Mouse (Mus musculus) cortical plate, adult 2 months (tissue): ENCODE measurements around the gene Chaf1a.

ENCODE experiments used
- CTCF ChIP-seq: fragments of 200-500 bp; IDR thresholded peaks from 2 replicates; pipeline ENCODE4 v1.5.1; 2011; ENCODE audit warnings: mild to moderate bottlenecking, control low read depth, low read length; ENCODE audit not compliant: insufficient read depth; ENCODE audit errors: extremely low read depth
- POLR2A ChIP-seq: fragments of 200-500 bp; IDR thresholded peaks from 2 replicates; pipeline ENCODE4 v1.6.1; 2011; ENCODE audit warnings: mild to moderate bottlenecking, low read length, control low read depth; ENCODE audit not compliant: insufficient read depth; ENCODE audit errors: extremely low read depth

- no peak for TF ChIP-seq POLR2A
- TF ChIP-seq CTCF: no peak
Observed at GRCm38 (mm10) chr17:56079921-56080320, 39.7 kb downstream of the Chaf1a start.
